Mouse (Mus musculus) embryonic facial prominence, embryonic 14.5 days (tissue): Measurements from ENCODE around the gene Nadsyn1. TPM values are rescaled to one million over a fixed set of nuclear protein-coding genes. Genes with fewer than 3 reads are reported as not detected.

Source experiments
- ATAC-seq: fragments of 200-750 bp; cut with Nextera tagmentation; 2 replicates; pipeline ENCODE4 v1.8.0; 2017; ENCODE audit warnings: low read depth, moderate number of reproducible peaks, moderate TSS enrichment
- DNase-seq: peaks from one replicate; pipeline ENCODE4 v3.0.0-alpha.2; 2015; ENCODE audit warnings: low spot score
- H3K27ac ChIP-seq: fragments of 300-500 bp; sonication (generic); replicated peaks from 2 replicates; pipeline ENCODE4 v1.5.1; 2014; ENCODE audit warnings: low read depth, mild to moderate bottlenecking, low read length, moderate library complexity
- H3K27me3 ChIP-seq: fragments of 300-500 bp; sonication (generic); replicated peaks from 2 replicates; pipeline ENCODE4 v1.6.1; 2014; ENCODE audit warnings: low read length; ENCODE audit not compliant: control insufficient read depth, insufficient read depth
- H3K36me3 ChIP-seq: fragments of 300-500 bp; sonication (generic); 2 replicates; pipeline ENCODE4 v1.6.1; 2014; ENCODE audit warnings: low read length, mixed read lengths; ENCODE audit not compliant: control insufficient read depth, insufficient read depth
- H3K4me1 ChIP-seq: fragments of 300-500 bp; sonication (generic); 2 replicates; pipeline ENCODE4 v1.6.1; 2014; ENCODE audit warnings: antibody characterized with exemption, low read length; ENCODE audit not compliant: control insufficient read depth, insufficient read depth
- H3K4me2 ChIP-seq: fragments of 300-500 bp; sonication (generic); 2 replicates; pipeline ENCODE4 v1.6.1; 2014; ENCODE audit warnings: low read depth, mild to moderate bottlenecking, low read length, moderate library complexity, mixed read lengths
- H3K4me3 ChIP-seq: fragments of 300-500 bp; sonication (generic); 2 replicates; pipeline ENCODE4 v1.5.1; 2014; ENCODE audit warnings: low read depth, mild to moderate bottlenecking, low read length
- H3K9ac ChIP-seq: fragments of 300-500 bp; sonication (generic); 2 replicates; pipeline ENCODE4 v1.6.1; 2014; ENCODE audit warnings: low read depth, mild to moderate bottlenecking, low read length, moderate library complexity, mixed read lengths
- H3K9me3 ChIP-seq: fragments of 300-500 bp; sonication (generic); 2 replicates; pipeline ENCODE4 v1.6.1; 2016; ENCODE audit warnings: low read length; ENCODE audit not compliant: control insufficient read depth
- WGBS: fragments of 180-500 bp; shearing (Covaris S2); extraction: QIAGEN DNeasy Blood & Tissue Kit; methylation state at CpG from one replicate; pipeline ENCODE4 v1.1.7; 2014; 5-methylcytosine and 5-hydroxymethylcytosine counted together
- polyA plus RNA-seq: library from polyadenylated mRNA; unstranded; fragments of >200 nt; fragmentation: Nextera tagmentation; extraction: Ambion mirVana; gene quantifications from 2 replicates; pipeline ENCODE4 v1.2.1, GENCODE M21; 2014

Nadsyn1 gene
- polyA plus RNA-seq, 1 experiment from 2014 or later = 4.6 TPM

- ATAC-seq (no peak), DNase-seq (no peak)
- Histone ChIP-seq H3K27ac (no peak overlapping the region), H3K4me2 (no peak overlapping the region), H3K9me3 (no peaks in the 10 kb centered on the region), H3K36me3 (no peaks in the 10 kb centered on the region), H3K4me1 (no peaks in the 10 kb centered on the region), H3K4me3 (no peak overlapping the region), H3K9ac (no peak overlapping the region), H3K27me3 (peaks cover 5% of the 10 kb centered on the region; the same call in 1 of the 2 replicates)
- WGBS = 72% methylated on average over 19 of the region's 19 CpGs
Measured at GRCm38 (mm10) chr7:143764876-143765530, 57.6 kb downstream of the Nadsyn1 start.

GRCm38 (mm10) chr7:143763794-143764193, 58.9 kb downstream of the Nadsyn1 start:
- Histone ChIP-seq H3K9ac (no peak overlapping the region), H3K4me3 (no peak overlapping the region), H3K4me2 (no peak overlapping the region), H3K4me1 (no peaks in the 10 kb centered on the region), H3K27ac (no peak overlapping the region), H3K36me3 (no peaks in the 10 kb centered on the region), H3K9me3 (no peaks in the 10 kb centered on the region), H3K27me3 (peaks cover 5% of the 10 kb centered on the region; the same call in 1 of the 2 replicates)
- peak; percentile 61 for DNase-seq
- 12% methylated on average over 3 of the region's 3 CpGs for WGBS
- ATAC-seq = no peak

DNA sequence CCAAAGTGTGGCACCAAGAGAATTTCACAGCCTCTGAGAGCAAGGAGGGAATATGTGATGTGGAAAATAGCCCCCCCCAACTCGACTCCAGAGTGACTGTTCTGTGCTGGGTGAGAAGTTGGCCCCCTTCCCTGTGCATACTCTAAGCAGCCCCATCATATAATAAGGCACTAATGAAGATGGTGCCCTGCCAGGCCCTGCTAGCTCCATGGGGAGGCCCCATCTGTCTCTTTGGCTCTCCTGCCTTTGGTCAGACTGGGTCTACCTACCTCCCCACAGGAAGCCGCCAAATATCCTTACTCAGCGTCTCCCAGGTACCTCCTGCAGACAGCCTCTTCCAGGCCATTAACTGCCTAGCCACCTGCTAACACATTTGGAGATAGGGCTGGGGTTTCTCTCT, 63.7 kb downstream of the Nadsyn1 start:
- Histone ChIP-seq H3K4me3 (no peak overlapping the region), H3K4me1 (0 out of 2 replicates have a peak, but pooled peaks cover 7% of the 10 kb centered on the region), H3K36me3 (no peaks in the 10 kb centered on the region), H3K27ac (no peak overlapping the region), H3K4me2 (no peak overlapping the region), H3K27me3 (no peaks in the 10 kb centered on the region; the same call in none of the 2 replicates), H3K9me3 (no peaks in the 10 kb centered on the region), H3K9ac (no peak overlapping the region)
- no peak for DNase-seq
- ATAC-seq = no peak
- WGBS = 65% methylated on average over 3 of the region's 3 CpGs

GRCm38 (mm10) chr7:143757696-143758095, 65.0 kb downstream of the Nadsyn1 start:
- ATAC-seq (no peak), DNase-seq (no peak)
- Histone ChIP-seq H3K4me1 (0 out of 2 replicates have a peak, but pooled peaks cover 7% of the 10 kb centered on the region), H3K27ac (no peak overlapping the region), H3K9ac (no peak overlapping the region), H3K4me2 (peak overlapping the region; percentile 67), H3K9me3 (no peaks in the 10 kb centered on the region), H3K4me3 (no peak overlapping the region), H3K36me3 (no peaks in the 10 kb centered on the region), H3K27me3 (no peaks in the 10 kb centered on the region; the same call in none of the 2 replicates)
- 65% methylated on average over 3 of the region's 3 CpGs for WGBS

DNA sequence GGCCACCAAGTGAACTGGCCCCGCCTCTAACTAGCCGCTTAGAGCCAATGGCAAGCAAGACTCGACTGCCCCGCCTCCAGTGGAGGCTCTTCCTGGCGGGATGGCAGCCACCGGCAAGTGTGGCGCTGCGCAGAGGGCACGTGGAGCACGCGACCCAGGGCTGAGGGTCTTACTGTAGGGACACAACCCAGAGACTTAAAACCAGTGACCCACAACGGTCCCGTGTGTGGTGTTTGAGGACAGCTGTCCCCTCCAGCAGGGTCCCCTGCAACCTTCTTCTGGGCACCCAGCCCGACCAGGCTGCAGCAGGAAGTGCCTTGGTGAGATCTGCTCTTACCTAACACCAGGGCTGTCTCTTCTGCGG, 65.6 kb downstream of the Nadsyn1 start:
- Histone ChIP-seq H3K27ac (no peak overlapping the region), H3K4me2 (peak overlapping the region; percentile 67), H3K9me3 (no peaks in the 10 kb centered on the region), H3K4me1 (0 out of 2 replicates have a peak, but pooled peaks cover 7% of the 10 kb centered on the region), H3K9ac (no peak overlapping the region), H3K4me3 (peak overlapping the region; percentile 37), H3K36me3 (no peaks in the 10 kb centered on the region), H3K27me3 (no peaks in the 10 kb centered on the region; the same call in none of the 2 replicates)
- ATAC-seq = peak; percentile 90
- peak; percentile 92 for DNase-seq
- whole genome bisulfite sequencing = 7% methylated on average over 15 of the region's 15 CpGs

GRCm38 (mm10) chr7:143756125-143757026, 66.3 kb downstream of the Nadsyn1 start, which contains the start of gene Osbpl5:
Osbpl5 (minus strand) TSS chr7:143756985.
- Histone ChIP-seq H3K36me3 (no peaks in the 10 kb centered on the region), H3K4me1 (0 out of 2 replicates have a peak, but pooled peaks cover 7% of the 10 kb centered on the region), H3K4me2 (peak within 1 kb of the TSS; percentile 67), H3K9me3 (no peaks in the 10 kb centered on the region), H3K27me3 (no peaks in the 10 kb centered on the region; the same call in none of the 2 replicates), H3K9ac (peak within 1 kb of the TSS; percentile 55), H3K27ac (no peak within 1 kb of the TSS), H3K4me3 (peak within 1 kb of the TSS; percentile 37)
- DNase-seq (no peak), ATAC-seq (peak; percentile 19; the same call in 1 of the 2 replicates)
- WGBS = 26% methylated on average over 14 of the region's 22 CpGs

GRCm38 (mm10) chr7:143755357-143756124, 67.1 kb downstream of the Nadsyn1 start:
- Histone ChIP-seq H3K27me3 (no peaks in the 10 kb centered on the region; the same call in none of the 2 replicates), H3K4me1 (0 out of 2 replicates have a peak, but pooled peaks cover 7% of the 10 kb centered on the region), H3K9ac (no peak overlapping the region), H3K36me3 (no peaks in the 10 kb centered on the region), H3K27ac (no peak overlapping the region), H3K9me3 (no peaks in the 10 kb centered on the region), H3K4me3 (no peak overlapping the region), H3K4me2 (no peak overlapping the region)
- ATAC-seq (no peak), DNase-seq (no peak)
- WGBS = 71% methylated on average over 9 of the region's 9 CpGs
